Mouse (Mus musculus): ENCODE measurements around the gene Map4k3. TPM values are rescaled to one million over a fixed set of nuclear protein-coding genes. Genes with fewer than 3 reads are reported as not detected.

The Map4k3 gene
- 12.9 and 14.4 TPM in 2 replicates for polyA plus RNA-seq (2012; rRNA removed)

- H3K36me3 ChIP-seq (ENCODE audit: control insufficient read depth, insufficient read depth, low read length) = no peaks in the 10 kb centered on the region
- no peaks in the 10 kb centered on the region for H3K27me3 ChIP-seq (ENCODE audit: control insufficient read depth, insufficient read depth, low read length)
- peak within 1 kb of the TSS; percentile 81 for H3K4me3 ChIP-seq (ENCODE audit: control insufficient read depth, low read depth, low read length)
- H3K4me1 ChIP-seq (ENCODE audit: control insufficient read depth, insufficient read depth, low read length) = peaks cover 7% of the 10 kb centered on the region
- peak within 1 kb of the TSS; percentile 94 for H3K27ac ChIP-seq (ENCODE audit: control insufficient read depth, insufficient read depth, low read depth, low read length)
- TF ChIP-seq POLR2A (IDR thresholded peaks at IDR 0.05; ENCODE audit: control insufficient read depth, low read depth, low read length) = peak; percentile 46; the same call in 1 of the 2 replicates
- no peak for TF ChIP-seq CTCF (IDR thresholded peaks at IDR 0.05; ENCODE audit: control insufficient read depth, insufficient read depth, insufficient replicate concordance, low read depth, low read length)
Measured at GRCm38 (mm10) chr17:80728062-80728858, at the start of gene Map4k3. Gene Map4k3 (minus strand): TSS chr17:80728485.

GRCm38 (mm10) chr17:80777581-80777980 is 49.3 kb upstream of the Map4k3 start:
- H3K36me3 ChIP-seq (ENCODE audit: control insufficient read depth, insufficient read depth, low read length) = no peaks in the 10 kb centered on the region
- no peaks in the 10 kb centered on the region for H3K27me3 ChIP-seq (ENCODE audit: control insufficient read depth, insufficient read depth, low read length)
- no peak overlapping the region for H3K27ac ChIP-seq (ENCODE audit: control insufficient read depth, insufficient read depth, low read depth, low read length)
- H3K4me3 ChIP-seq (ENCODE audit: control insufficient read depth, low read depth, low read length) = no peak overlapping the region
- no peaks in the 10 kb centered on the region for H3K4me1 ChIP-seq (ENCODE audit: control insufficient read depth, insufficient read depth, low read length)
- TF ChIP-seq POLR2A (IDR thresholded peaks at IDR 0.05; ENCODE audit: control insufficient read depth, low read depth, low read length) (no peak), CTCF (IDR thresholded peaks at IDR 0.05; ENCODE audit: control insufficient read depth, insufficient read depth, insufficient replicate concordance, low read depth, low read length) (no peak)

GRCm38 (mm10) chr17:80775178-80775788 is 47.0 kb upstream of the Map4k3 start:
- no peaks in the 10 kb centered on the region for H3K27me3 ChIP-seq (ENCODE audit: control insufficient read depth, insufficient read depth, low read length)
- TF ChIP-seq POLR2A (IDR thresholded peaks at IDR 0.05; ENCODE audit: control insufficient read depth, low read depth, low read length) (no peak), CTCF (IDR thresholded peaks at IDR 0.05; ENCODE audit: control insufficient read depth, insufficient read depth, insufficient replicate concordance, low read depth, low read length) (no peak)

GRCm38 (mm10) chr17:80772545-80773453 is 44.5 kb upstream of the Map4k3 start:
- no peak overlapping the region for H3K27ac ChIP-seq (ENCODE audit: control insufficient read depth, insufficient read depth, low read depth, low read length)
- TF ChIP-seq POLR2A (IDR thresholded peaks at IDR 0.05; ENCODE audit: control insufficient read depth, low read depth, low read length) (no peak), CTCF (IDR thresholded peaks at IDR 0.05; ENCODE audit: control insufficient read depth, insufficient read depth, insufficient replicate concordance, low read depth, low read length) (no peak)
- no peak overlapping the region for H3K4me3 ChIP-seq (ENCODE audit: control insufficient read depth, low read depth, low read length)
- H3K36me3 ChIP-seq (ENCODE audit: control insufficient read depth, insufficient read depth, low read length) = no peaks in the 10 kb centered on the region
- H3K27me3 ChIP-seq (ENCODE audit: control insufficient read depth, insufficient read depth, low read length) = no peaks in the 10 kb centered on the region
- H3K4me1 ChIP-seq (ENCODE audit: control insufficient read depth, insufficient read depth, low read length) = no peaks in the 10 kb centered on the region

More at GRCm38 (mm10) chr17:80775178-80775788, 47.0 kb upstream of the Map4k3 start:
- H3K4me3 ChIP-seq (ENCODE audit: control insufficient read depth, low read depth, low read length) = no peak overlapping the region
- peak overlapping the region; percentile 59 for H3K27ac ChIP-seq (ENCODE audit: control insufficient read depth, insufficient read depth, low read depth, low read length)
- no peaks in the 10 kb centered on the region for H3K36me3 ChIP-seq (ENCODE audit: control insufficient read depth, insufficient read depth, low read length)
- H3K4me1 ChIP-seq (ENCODE audit: control insufficient read depth, insufficient read depth, low read length) = no peaks in the 10 kb centered on the region

- H3K4me3 ChIP-seq (ENCODE audit: control insufficient read depth, low read depth, low read length) = no peak overlapping the region
- TF ChIP-seq CTCF (IDR thresholded peaks at IDR 0.05; ENCODE audit: control insufficient read depth, insufficient read depth, insufficient replicate concordance, low read depth, low read length) (no peak; the same call in 1 of the 2 replicates), POLR2A (IDR thresholded peaks at IDR 0.05; ENCODE audit: control insufficient read depth, low read depth, low read length) (no peak)
- H3K27me3 ChIP-seq (ENCODE audit: control insufficient read depth, insufficient read depth, low read length) = no peaks in the 10 kb centered on the region
- no peaks in the 10 kb centered on the region for H3K4me1 ChIP-seq (ENCODE audit: control insufficient read depth, insufficient read depth, low read length)
- no peak overlapping the region for H3K27ac ChIP-seq (ENCODE audit: control insufficient read depth, insufficient read depth, low read depth, low read length)
- no peaks in the 10 kb centered on the region for H3K36me3 ChIP-seq (ENCODE audit: control insufficient read depth, insufficient read depth, low read length)
Measured at GRCm38 (mm10) chr17:80770065-80770464, 41.8 kb upstream of the Map4k3 start.

- H3K4me1 ChIP-seq (ENCODE audit: control insufficient read depth, insufficient read depth, low read length) = peaks cover 2% of the 10 kb centered on the region; the same call in 1 of the 2 replicates
- TF ChIP-seq POLR2A (IDR thresholded peaks at IDR 0.05; ENCODE audit: control insufficient read depth, low read depth, low read length) = no peak
- TF ChIP-seq CTCF (IDR thresholded peaks at IDR 0.05; ENCODE audit: control insufficient read depth, insufficient read depth, insufficient replicate concordance, low read depth, low read length) = no peak
- H3K27ac ChIP-seq (ENCODE audit: control insufficient read depth, insufficient read depth, low read depth, low read length) = no peak overlapping the region
Measured at GRCm38 (mm10) chr17:80765204-80765603, 36.9 kb upstream of the Map4k3 start.

More at GRCm38 (mm10) chr17:80765204-80765603, 36.9 kb upstream of the Map4k3 start:
- H3K4me3 ChIP-seq (ENCODE audit: control insufficient read depth, low read depth, low read length) = no peak overlapping the region
- H3K36me3 ChIP-seq (ENCODE audit: control insufficient read depth, insufficient read depth, low read length) = no peaks in the 10 kb centered on the region
- H3K27me3 ChIP-seq (ENCODE audit: control insufficient read depth, insufficient read depth, low read length) = no peaks in the 10 kb centered on the region
